Mouse (Mus musculus): ENCODE data around the gene Olfr1226.
"Not testable (repeated sequence)": the region's sequence is repeated elsewhere in the genome, so short reads cannot be mapped to it uniquely, and the experiment has no call there.

The Olfr1226 gene

GRCm38 (mm10) chr2:89199948-89200347 lies at the start of gene Olfr1226:
Olfr1226 (minus strand) TSS chr2:89200048.
- DNase-seq (ENCODE audit: low read depth): no peak

DNA sequence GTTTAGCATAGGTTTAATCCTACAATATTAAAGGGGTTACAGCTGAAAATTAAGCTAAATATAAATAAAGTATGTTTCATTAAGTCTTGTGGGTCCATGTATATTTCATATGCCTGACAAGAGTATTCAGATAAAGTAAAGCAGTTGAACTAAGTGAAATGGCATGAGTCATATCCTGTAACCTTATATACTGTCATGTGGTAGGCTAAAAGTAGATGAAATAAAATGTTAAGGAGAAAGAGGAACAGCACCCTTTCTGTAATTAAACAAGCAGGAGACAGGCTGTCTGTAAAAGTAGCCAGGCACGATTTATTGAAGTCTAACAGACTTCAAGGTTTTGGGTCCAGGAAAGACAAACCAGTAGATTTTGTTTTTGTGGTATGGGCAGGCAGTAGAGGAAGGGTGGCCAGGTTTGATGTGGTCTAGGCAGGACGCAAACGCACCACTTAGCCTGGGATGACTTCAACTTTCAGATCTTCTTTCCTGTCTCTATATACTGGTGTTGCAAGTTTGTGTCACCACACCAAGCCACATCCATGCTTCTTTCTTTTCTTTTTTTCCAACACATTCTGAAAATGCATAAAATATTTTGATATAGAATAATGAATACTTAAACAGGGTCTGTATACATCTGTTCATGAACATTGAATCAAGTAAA lies 3.4 kb downstream of the Olfr1226 start:
- DNase-seq (ENCODE audit: low read depth): peak; percentile 97

GRCm38 (mm10) chr2:89174569-89174968 lies 25.3 kb downstream of the Olfr1226 start, which contains the start of gene Olfr1225:
Olfr1225 (minus strand) TSS chr2:89174669.
- DNase-seq (ENCODE audit: low read depth): no peak

DNA sequence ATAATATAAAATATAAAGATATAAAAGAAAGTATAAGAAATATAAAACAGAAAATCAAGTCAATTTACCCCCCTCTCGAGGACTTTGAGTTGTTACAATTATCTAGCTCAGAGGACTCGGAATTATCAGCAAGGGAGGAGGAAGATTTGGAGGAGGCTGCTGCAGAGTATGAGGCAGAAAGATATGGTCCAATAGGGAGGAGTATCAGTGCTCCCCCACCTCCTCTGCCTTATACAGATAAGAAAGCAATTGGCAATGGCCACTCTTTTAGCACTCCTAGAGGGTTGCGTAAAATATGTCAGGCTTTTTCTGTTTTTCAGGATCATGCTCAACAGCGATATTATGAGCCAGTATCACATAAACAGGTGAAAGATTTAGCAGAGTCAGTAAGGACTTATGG lies 35.1 kb downstream of the Olfr1226 start:
- DNase-seq (ENCODE audit: low read depth): not testable (repeated sequence)

DNA sequence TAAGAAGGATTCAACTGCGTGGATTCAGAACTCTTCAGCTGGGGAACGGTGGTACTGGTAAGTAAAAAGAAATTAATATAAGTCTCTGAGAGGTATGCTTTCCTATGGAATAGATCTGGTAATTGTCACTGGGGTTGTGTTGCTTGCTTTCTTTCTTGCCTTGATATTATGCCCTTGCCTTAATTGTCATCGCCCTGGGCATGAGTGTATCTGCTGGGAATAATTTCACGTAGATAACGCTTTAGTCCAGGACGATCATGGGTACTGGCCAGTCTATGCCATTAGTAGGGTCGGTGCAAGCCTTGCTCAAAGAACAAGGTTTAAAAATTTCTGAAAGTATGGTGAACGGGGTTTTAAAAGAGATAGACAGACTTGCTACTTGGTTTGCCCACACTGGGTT lies 35.9 kb downstream of the Olfr1226 start, which contains the start of gene Olfr1224-ps1:
Gene Olfr1224-ps1, minus strand, starts transcription at position 101 of the 400 bp plus-strand sequence.
- not testable (repeated sequence) for DNase-seq (ENCODE audit: low read depth)

GRCm38 (mm10) chr2:89151460-89151859 lies 48.4 kb downstream of the Olfr1226 start, which contains the start of gene Olfr1223:
Olfr1223 (minus strand) TSS chr2:89151560.
- DNase-seq (ENCODE audit: low read depth): no peak

Data from 416B (cell line).